Mouse (Mus musculus) liver, embryonic 11.5 days (tissue): ENCODE measurements around the gene Acot1. TPM values are rescaled to one million over a fixed set of nuclear protein-coding genes. Genes with fewer than 3 reads are reported as not detected.
"Not testable (repeated sequence)": the region's sequence is repeated elsewhere in the genome, so short reads cannot be mapped to it uniquely, and the experiment has no call there.

Experiments
- ATAC-seq: fragments of 200-750 bp; cut with Nextera tagmentation; replicated peaks from 2 replicates; pipeline ENCODE4 v1.8.0; 2017; ENCODE audit warnings: moderate number of reproducible peaks, mild to moderate bottlenecking, moderate TSS enrichment, moderate library complexity; ENCODE audit not compliant: low FRiP score
- DNase-seq: peaks from one replicate; pipeline ENCODE4 v3.0.0-alpha.2; 2017; ENCODE audit warnings: low spot score
- H3K27ac ChIP-seq: fragments of 300-500 bp; sonication (generic); 2 replicates; pipeline ENCODE4 v1.5.1; 2014; ENCODE audit warnings: mild to moderate bottlenecking, low read depth, low read length, control low read depth
- H3K27me3 ChIP-seq: fragments of 300-500 bp; sonication (generic); replicated peaks from 2 replicates; pipeline ENCODE4 v1.6.1; 2014; ENCODE audit warnings: low read length, mixed read lengths; ENCODE audit not compliant: control insufficient read depth, insufficient read depth
- H3K36me3 ChIP-seq: fragments of 300-500 bp; sonication (generic); 2 replicates; pipeline ENCODE4 v1.6.1; 2014; ENCODE audit warnings: mild to moderate bottlenecking, low read length, moderate library complexity, mixed read lengths; ENCODE audit not compliant: control insufficient read depth, insufficient read depth
- H3K4me1 ChIP-seq: fragments of 300-500 bp; sonication (generic); replicated peaks from 2 replicates; pipeline ENCODE4 v1.6.1; 2014; ENCODE audit warnings: low read length, mixed read lengths; ENCODE audit not compliant: control insufficient read depth, insufficient read depth
- H3K4me2 ChIP-seq: fragments of 300-500 bp; sonication (generic); 2 replicates; pipeline ENCODE4 v1.6.1; 2014; ENCODE audit warnings: mild to moderate bottlenecking, control low read depth, moderate library complexity
- H3K4me3 ChIP-seq: fragments of 300-500 bp; sonication (generic); 2 replicates; pipeline ENCODE4 v1.5.1; 2014; ENCODE audit warnings: low read depth, low read length, control low read depth
- H3K9ac ChIP-seq: fragments of 300-500 bp; sonication (generic); 2 replicates; pipeline ENCODE4 v1.6.1; 2014; ENCODE audit warnings: low read depth, low read length, control low read depth
- H3K9me3 ChIP-seq: fragments of 300-500 bp; sonication (generic); 2 replicates; pipeline ENCODE4 v1.6.1; 2016; ENCODE audit warnings: low read length, inconsistent platforms, mixed read lengths; ENCODE audit not compliant: control insufficient read depth
- WGBS: fragments of 180-500 bp; shearing (Covaris S2); extraction: QIAGEN DNeasy Blood & Tissue Kit; methylation state at CpG from one replicate; pipeline ENCODE4 v1.1.7; 2014; 5-methylcytosine and 5-hydroxymethylcytosine counted together
- polyA plus RNA-seq: library from polyadenylated mRNA; unstranded; fragments of >200 nt; fragmentation: Nextera tagmentation; extraction: Ambion mirVana; gene quantifications from 2 replicates; pipeline ENCODE4 v1.2.1, GENCODE M21; 2014

Gene Acot1
- polyA plus RNA-seq, 1 experiment from 2014 or later, result 42.9 TPM

DNA sequence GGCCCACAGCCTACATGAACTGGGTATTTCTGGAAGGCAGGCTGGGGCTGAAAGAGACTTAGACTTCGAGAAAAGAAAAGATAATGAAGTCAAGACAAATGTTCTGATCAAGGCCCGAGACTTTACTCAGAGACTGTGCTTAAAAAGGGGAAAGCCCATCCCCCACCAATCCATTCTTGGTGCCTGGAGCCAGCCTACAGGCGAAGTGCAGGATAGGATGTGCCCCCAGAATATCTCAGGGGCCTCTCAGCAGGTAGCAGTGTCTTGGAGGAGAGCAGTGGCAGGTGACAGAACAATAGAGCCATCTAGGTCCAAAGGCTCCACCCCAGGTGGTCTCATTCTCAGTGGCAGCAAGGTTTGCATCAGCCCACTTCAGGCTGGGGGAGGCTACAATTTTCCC, 19.0 kb downstream of the Acot1 start:
- H3K9ac ChIP-seq, H3K36me3 ChIP-seq, H3K9me3 ChIP-seq, ATAC-seq, H3K4me2 ChIP-seq, H3K27me3 ChIP-seq, H3K4me1 ChIP-seq, H3K4me3 ChIP-seq, DNase-seq, H3K27ac ChIP-seq: not testable (repeated sequence)
- 67% methylated on average over 3 of the region's 3 CpGs for WGBS

GRCm38 (mm10) chr12:84029043-84029442, 19.8 kb downstream of the Acot1 start:
- H3K27me3 ChIP-seq, H3K4me3 ChIP-seq, H3K4me2 ChIP-seq, ATAC-seq, DNase-seq, H3K27ac ChIP-seq, H3K4me1 ChIP-seq, H3K36me3 ChIP-seq, H3K9me3 ChIP-seq, H3K9ac ChIP-seq: not testable (repeated sequence)
- WGBS, result 94% methylated on average over 1 of the region's 1 CpGs

DNA sequence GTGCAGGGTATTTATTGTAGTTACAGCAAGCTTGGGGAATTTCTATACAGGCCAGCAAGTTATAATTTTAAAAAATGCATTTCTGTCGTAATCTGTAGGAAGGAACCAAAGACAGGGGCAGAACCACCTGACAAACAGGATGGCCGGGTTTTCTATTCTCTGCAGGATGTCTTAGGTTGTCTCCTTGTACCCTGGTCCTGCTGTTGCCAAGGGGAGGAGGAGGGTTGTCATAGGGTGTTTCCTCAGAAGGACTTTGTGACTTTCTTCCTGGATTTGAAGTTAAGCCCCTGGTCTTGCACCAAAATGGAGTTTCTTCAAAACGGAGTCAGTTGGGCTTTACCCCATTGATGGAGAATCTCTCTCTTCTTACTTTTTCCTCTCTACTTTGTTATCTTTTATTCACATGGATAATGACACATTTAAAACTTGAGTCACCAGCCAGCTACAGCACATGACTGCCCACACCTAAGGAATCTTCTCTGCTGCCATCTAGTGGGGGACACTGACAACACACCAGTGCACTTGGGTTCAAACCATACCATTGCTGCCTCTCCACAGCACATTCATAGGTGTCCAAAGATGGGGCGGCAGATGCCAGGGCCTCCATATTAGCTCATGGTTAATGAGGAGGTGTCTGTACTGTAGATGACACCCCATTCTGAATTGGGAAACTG, 21.5 kb downstream of the Acot1 start:
- 0 out of 2 replicates have a peak, but pooled peaks have one; percentile 36 for ATAC-seq
- no peak overlapping the region for H3K27ac ChIP-seq
- 63% methylated on average over 4 of the region's 4 CpGs for WGBS

DNA sequence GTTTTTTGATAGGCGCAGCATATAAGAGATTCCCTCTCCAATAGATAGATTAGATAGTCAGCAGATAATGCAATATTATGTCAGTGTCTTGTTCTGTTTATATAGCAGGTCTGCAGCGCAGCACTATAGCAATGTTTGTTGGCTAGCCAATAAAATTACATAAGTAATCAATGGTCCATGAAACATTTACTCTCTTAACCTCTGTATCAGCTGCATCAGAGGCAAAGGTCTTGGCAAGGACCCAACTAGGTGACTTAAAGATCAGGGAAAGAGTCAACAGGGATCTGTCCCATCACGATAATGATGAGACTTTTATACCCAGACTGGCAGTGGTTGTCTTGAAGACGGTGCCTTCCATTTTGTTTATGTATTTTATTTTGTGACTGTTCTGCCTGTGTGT, 23.6 kb downstream of the Acot1 start:
- WGBS, result 75% methylated on average over 4 of the region's 4 CpGs
- Histone ChIP-seq H3K9ac (no peak overlapping the region), H3K27ac (no peak overlapping the region), H3K4me3 (no peak overlapping the region), H3K4me1 (no peaks in the 10 kb centered on the region), H3K9me3 (no peaks in the 10 kb centered on the region), H3K27me3 (no peaks in the 10 kb centered on the region; the same call in 1 of the 2 replicates), H3K36me3 (no peaks in the 10 kb centered on the region), H3K4me2 (no peak overlapping the region)
- DNase-seq (no peak), ATAC-seq (no peak)

More for the DNA sequence above, 21.5 kb downstream of the Acot1 start:
- Histone ChIP-seq H3K9me3 (no peaks in the 10 kb centered on the region), H3K4me2 (no peak overlapping the region), H3K27me3 (no peaks in the 10 kb centered on the region), H3K4me1 (no peaks in the 10 kb centered on the region), H3K9ac (no peak overlapping the region), H3K4me3 (no peak overlapping the region), H3K36me3 (no peaks in the 10 kb centered on the region)
- no peak for DNase-seq

DNA sequence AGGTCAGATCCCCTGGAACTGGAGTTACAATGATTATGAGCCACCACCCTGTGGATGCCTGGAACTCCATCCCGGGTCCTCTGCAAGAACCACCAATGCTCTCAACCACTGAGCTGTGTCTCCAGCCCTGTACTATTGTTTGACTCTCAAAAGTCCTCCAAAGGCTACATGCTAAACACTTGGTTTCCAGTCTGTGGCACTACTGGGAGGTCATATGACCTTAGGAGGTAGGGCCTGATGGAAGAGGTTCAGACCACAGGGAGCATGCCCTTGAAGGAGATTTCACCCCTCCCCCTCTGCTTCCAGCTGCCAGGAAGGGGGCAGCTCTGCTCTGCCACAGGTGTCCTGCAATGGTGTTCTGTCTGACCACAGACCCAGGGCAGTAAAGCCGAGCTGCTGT, 24.0 kb downstream of the Acot1 start:
- H3K27me3 ChIP-seq, H3K9ac ChIP-seq, H3K27ac ChIP-seq, H3K4me2 ChIP-seq, ATAC-seq, DNase-seq, H3K36me3 ChIP-seq, H3K4me3 ChIP-seq, H3K4me1 ChIP-seq, H3K9me3 ChIP-seq: not testable (repeated sequence)
- 53% methylated on average over 2 of the region's 2 CpGs for WGBS

GRCm38 (mm10) chr12:84034108-84034507, 24.8 kb downstream of the Acot1 start:
- no peak for DNase-seq
- Histone ChIP-seq H3K9ac (no peak overlapping the region), H3K27ac (no peak overlapping the region), H3K4me2 (no peak overlapping the region), H3K27me3 (no peaks in the 10 kb centered on the region; the same call in 1 of the 2 replicates), H3K9me3 (no peaks in the 10 kb centered on the region), H3K4me3 (no peak overlapping the region), H3K36me3 (no peaks in the 10 kb centered on the region), H3K4me1 (no peaks in the 10 kb centered on the region)
- WGBS, result 32% methylated on average over 4 of the region's 4 CpGs
- no peak for ATAC-seq

GRCm38 (mm10) chr12:84038241-84038640, 29.0 kb downstream of the Acot1 start, which contains the start of gene Acot4:
Gene Acot4 (plus strand): TSS chr12:84038379.
- H3K9ac ChIP-seq, result peak within 1 kb of the TSS; percentile 52; the same call in 1 of the 2 replicates
- WGBS, result 13% methylated on average over 22 of the region's 32 CpGs
- H3K4me2 ChIP-seq, result peak within 1 kb of the TSS; percentile 70
- ATAC-seq, H3K36me3 ChIP-seq, H3K27ac ChIP-seq, H3K9me3 ChIP-seq, H3K4me1 ChIP-seq, H3K27me3 ChIP-seq, DNase-seq: not testable (repeated sequence)
- peak within 1 kb of the TSS; percentile 50 for H3K4me3 ChIP-seq

DNA sequence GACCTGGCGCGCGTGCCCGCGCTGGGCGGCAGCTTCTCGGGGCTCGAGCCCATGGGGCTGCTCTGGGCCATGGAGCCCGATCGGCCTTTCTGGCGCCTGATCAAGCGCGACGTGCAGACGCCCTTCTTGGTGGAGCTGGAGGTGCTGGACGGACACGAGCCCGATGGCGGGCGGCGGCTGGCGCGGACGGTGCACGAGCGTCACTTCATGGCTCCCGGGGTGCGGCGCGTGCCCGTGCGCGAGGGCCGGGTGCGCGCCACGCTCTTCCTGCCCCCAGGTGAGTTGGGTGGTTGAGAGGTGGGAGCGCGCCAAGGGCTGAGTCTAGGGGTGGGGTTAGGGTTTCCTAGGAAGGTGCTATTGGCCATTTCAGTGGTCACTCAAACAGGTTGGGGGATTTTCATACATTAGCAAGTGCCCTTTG, 29.4 kb downstream of the Acot1 start, which contains the start of gene Gm49366:
Gene Gm49366, plus strand, starts transcription at position 245 of the 421 bp plus-strand sequence.
- DNase-seq, ATAC-seq: not testable (repeated sequence)
- WGBS, result 6% methylated on average over 36 of the region's 39 CpGs

GRCm38 (mm10) chr12:84042248-84042647, 33.0 kb downstream of the Acot1 start:
- ATAC-seq (no peak), DNase-seq (no peak)
- H3K4me3 ChIP-seq, result no peak overlapping the region
- H3K36me3 ChIP-seq, result no peaks in the 10 kb centered on the region
- H3K27ac ChIP-seq, result peak overlapping the region; percentile 60; the same call in 1 of the 2 replicates
- H3K9ac ChIP-seq, result no peak overlapping the region
- no peaks in the 10 kb centered on the region for H3K9me3 ChIP-seq
- no peaks in the 10 kb centered on the region; the same call in 1 of the 2 replicates for H3K27me3 ChIP-seq
- H3K4me1 ChIP-seq, result no peaks in the 10 kb centered on the region
- no peak overlapping the region for H3K4me2 ChIP-seq
- WGBS, result 70% methylated on average over 5 of the region's 5 CpGs

More for the DNA sequence above, 29.4 kb downstream of the Acot1 start, which contains the start of gene Gm49366:
- not testable (repeated sequence) for H3K27me3 ChIP-seq, H3K9me3 ChIP-seq, H3K27ac ChIP-seq, H3K4me1 ChIP-seq, H3K36me3 ChIP-seq
- peak within 1 kb of the TSS; percentile 70 for H3K4me2 ChIP-seq
- peak within 1 kb of the TSS; percentile 50 for H3K4me3 ChIP-seq
- peak within 1 kb of the TSS; percentile 52; the same call in 1 of the 2 replicates for H3K9ac ChIP-seq
